Mouse (Mus musculus) bone marrow macrophage, adult 2 months (primary cell): ENCODE data around the gene Syt14.

Source experiments
- CTCF ChIP-seq: IDR thresholded peaks from 2 replicates; pipeline ENCODE4 v1.5.1; 2012; ENCODE audit warnings: low read depth, mild to moderate bottlenecking, low read length, moderate library complexity
- POLR2A ChIP-seq: IDR thresholded peaks from 2 replicates; pipeline ENCODE4 v1.6.1; 2012; ENCODE audit warnings: mild to moderate bottlenecking, low read depth, low read length, borderline replicate concordance

DNA sequence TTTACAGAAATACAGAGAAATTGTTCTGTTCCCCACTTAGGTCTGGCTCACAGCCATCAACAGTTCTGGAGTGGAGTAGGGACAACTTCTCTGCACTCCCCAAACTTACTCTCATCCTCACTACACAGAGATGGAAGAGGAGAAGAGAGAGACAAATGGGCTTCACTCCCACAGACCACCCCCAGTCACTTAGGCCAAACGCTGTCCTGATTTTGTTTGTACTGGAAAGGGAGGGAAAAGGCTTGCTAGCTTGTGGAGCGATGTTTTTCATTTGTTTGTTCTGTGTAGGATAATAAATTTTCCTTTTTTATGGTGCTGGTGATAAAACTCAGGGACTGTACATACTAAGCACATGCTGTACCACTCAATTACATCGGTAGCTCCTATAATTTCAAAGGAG, 134.7 kb downstream of the Syt14 start:
- no peak for TF ChIP-seq CTCF
- TF ChIP-seq POLR2A: no peak
